Mouse (Mus musculus): ENCODE measurements around the gene Olfr12. TPM values are rescaled to one million over a fixed set of nuclear protein-coding genes. Genes with fewer than 3 reads are reported as not detected.

Gene Olfr12
- polyA plus RNA-seq, 1 experiment from 2014 or later = not detected

DNA sequence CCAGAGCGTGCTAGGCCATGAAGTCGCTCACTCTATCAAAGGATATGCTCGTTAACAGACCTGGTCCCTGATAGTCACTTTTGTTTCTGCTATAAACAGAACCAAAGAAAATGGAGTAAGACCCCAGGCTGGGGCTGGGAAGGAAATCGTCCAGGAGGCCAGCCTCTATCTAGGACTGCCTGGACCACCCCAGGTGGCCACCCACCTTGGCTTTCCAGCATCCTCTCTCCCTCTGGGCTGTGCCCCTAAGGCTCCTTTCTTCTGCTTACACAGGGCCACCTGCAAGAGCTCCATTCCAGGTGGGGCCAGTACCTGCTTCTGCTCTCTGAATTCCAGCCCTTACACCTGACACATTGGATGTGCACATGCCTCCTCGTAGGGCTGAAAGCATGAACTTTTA, 14.6 kb downstream of the Olfr12 start:
- Histone ChIP-seq H3K9me3 (no peaks in the 10 kb centered on the region), H3K27me3 (no peaks in the 10 kb centered on the region), H3K4me2 (no peak overlapping the region), H3K36me3 (peaks cover 19% of the 10 kb centered on the region), H3K4me1 (replicated peaks) (no peaks in the 10 kb centered on the region; the same call in 1 of the 2 replicates), H3K9ac (no peak overlapping the region), H3K27ac (replicated peaks) (no peak overlapping the region), H3K4me3 (no peak overlapping the region)
- no peak for ATAC-seq (ENCODE audit: low read depth)
- WGBS = 79% methylated on average over 5 of the region's 5 CpGs

- WGBS = 67% methylated on average over 6 of the region's 6 CpGs
- no peak overlapping the region for H3K4me3 ChIP-seq
- ATAC-seq (ENCODE audit: low read depth) = no peak
- H3K4me2 ChIP-seq = no peak overlapping the region
- H3K36me3 ChIP-seq = peaks cover 26% of the 10 kb centered on the region
- H3K9me3 ChIP-seq = no peaks in the 10 kb centered on the region
- H3K4me1 ChIP-seq (replicated peaks) = no peaks in the 10 kb centered on the region; the same call in 1 of the 2 replicates
- no peaks in the 10 kb centered on the region for H3K27me3 ChIP-seq
- no peak overlapping the region for H3K27ac ChIP-seq (replicated peaks)
- H3K9ac ChIP-seq = no peak overlapping the region
Measured at GRCm38 (mm10) chr1:92632948-92633347, 15.4 kb downstream of the Olfr12 start.

DNA sequence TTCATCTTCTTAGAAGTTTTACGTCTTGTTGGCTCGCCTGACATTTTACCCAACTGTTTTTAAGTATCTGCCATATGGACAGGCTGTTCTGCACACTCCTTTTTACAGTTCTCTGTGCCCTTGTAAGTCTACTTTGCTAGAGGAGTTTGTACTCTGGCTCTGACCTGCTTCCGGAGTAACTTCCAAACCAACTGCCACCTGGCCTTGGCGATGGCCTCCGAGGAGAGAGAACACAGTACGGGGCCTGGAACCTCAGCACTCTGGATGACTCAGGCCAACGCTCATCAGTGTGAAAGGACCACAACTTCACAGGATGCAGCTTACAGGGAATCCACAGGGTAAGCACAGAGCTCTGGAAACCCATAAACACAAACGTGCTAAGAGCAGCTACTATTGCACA, 16.1 kb downstream of the Olfr12 start:
- no peak for ATAC-seq (ENCODE audit: low read depth)
- Histone ChIP-seq H3K4me1 (replicated peaks) (no peaks in the 10 kb centered on the region; the same call in 1 of the 2 replicates), H3K27me3 (no peaks in the 10 kb centered on the region), H3K9me3 (no peaks in the 10 kb centered on the region), H3K4me3 (no peak overlapping the region), H3K9ac (no peak overlapping the region), H3K36me3 (peaks cover 34% of the 10 kb centered on the region), H3K4me2 (no peak overlapping the region), H3K27ac (replicated peaks) (no peak overlapping the region)
- 87% methylated on average over 8 of the region's 8 CpGs for WGBS

- ATAC-seq (ENCODE audit: low read depth) = no peak
- WGBS = 72% methylated on average over 1 of the region's 1 CpGs
- no peak overlapping the region for H3K9ac ChIP-seq
Measured at GRCm38 (mm10) chr1:92634569-92634968, 17.0 kb downstream of the Olfr12 start.

DNA sequence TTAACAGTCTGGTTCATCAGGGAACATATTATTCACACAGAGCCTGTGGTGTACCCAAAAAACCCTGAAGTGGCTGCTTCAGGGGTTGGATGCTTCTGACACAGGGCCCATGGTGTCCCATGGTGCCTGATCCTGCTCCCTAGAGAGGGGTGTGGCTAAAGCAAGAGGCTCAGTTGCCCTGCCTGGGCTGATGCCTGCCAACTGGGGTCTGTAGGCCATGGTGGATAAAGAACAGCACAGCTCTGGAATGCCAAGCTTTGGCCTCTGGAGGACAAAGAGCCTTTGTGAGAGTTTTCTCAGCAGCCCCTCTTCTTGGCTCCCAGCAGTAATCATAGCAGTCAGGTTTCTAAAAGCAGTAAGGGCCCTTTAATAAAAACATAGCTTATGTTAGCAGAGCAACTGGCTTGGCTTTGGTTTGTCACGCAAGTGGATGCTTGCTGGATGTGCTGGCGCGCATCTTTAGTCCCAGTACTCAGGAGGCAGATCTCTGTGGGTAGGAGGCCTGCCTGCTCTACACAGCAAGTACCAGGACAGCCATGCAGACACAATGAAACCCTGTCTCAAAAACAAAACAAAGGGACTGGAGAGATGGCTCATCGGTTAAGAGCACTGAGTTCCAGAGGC, 17.5 kb downstream of the Olfr12 start:
- H3K4me2 ChIP-seq = no peak overlapping the region
- 0 out of 2 replicates have a peak, but pooled peaks have one; percentile 38 for ATAC-seq (ENCODE audit: low read depth)
- no peak overlapping the region for H3K4me3 ChIP-seq
- H3K36me3 ChIP-seq = peaks cover 44% of the 10 kb centered on the region
- H3K4me1 ChIP-seq (replicated peaks) = peaks cover 5% of the 10 kb centered on the region
- H3K27ac ChIP-seq (replicated peaks) = peak overlapping the region; percentile 57
- no peaks in the 10 kb centered on the region for H3K27me3 ChIP-seq
- WGBS = 69% methylated on average over 4 of the region's 4 CpGs
- H3K9me3 ChIP-seq = no peaks in the 10 kb centered on the region
- H3K9ac ChIP-seq = no peak overlapping the region

More at GRCm38 (mm10) chr1:92634569-92634968, 17.0 kb downstream of the Olfr12 start:
- H3K36me3 ChIP-seq = peaks cover 41% of the 10 kb centered on the region
- H3K4me3 ChIP-seq = no peak overlapping the region
- no peaks in the 10 kb centered on the region; the same call in 1 of the 2 replicates for H3K4me1 ChIP-seq (replicated peaks)
- 0 out of 2 replicates have a peak overlapping the region, but pooled peaks have one; percentile 57 for H3K27ac ChIP-seq (replicated peaks)
- no peaks in the 10 kb centered on the region for H3K9me3 ChIP-seq
- no peaks in the 10 kb centered on the region for H3K27me3 ChIP-seq
- H3K4me2 ChIP-seq = no peak overlapping the region

DNA sequence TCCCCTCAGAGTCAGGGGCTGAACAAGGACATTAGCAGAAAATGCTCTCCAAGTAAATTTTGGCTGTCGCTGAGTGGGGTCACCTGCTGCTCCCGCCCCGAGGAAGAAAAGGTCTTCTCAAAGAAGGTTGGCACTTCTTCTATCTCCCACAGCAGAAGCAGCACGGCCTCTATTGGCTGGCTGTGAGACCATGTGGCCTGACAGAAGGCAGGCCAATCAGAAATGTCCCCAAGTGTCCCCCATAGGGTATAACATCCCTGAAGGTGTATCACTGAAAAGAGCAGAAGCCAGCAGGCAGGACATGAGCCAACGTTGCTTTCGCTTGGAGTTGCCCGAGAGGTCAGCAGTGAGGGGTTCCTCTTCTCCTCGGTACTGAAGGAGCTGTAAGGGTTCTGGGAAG, 18.4 kb downstream of the Olfr12 start:
- 87% methylated on average over 8 of the region's 8 CpGs for WGBS
- Histone ChIP-seq H3K4me2 (no peak overlapping the region), H3K4me3 (no peak overlapping the region), H3K36me3 (peaks cover 44% of the 10 kb centered on the region), H3K27me3 (no peaks in the 10 kb centered on the region), H3K27ac (replicated peaks) (peak overlapping the region; percentile 57; the same call in 1 of the 2 replicates), H3K4me1 (replicated peaks) (peaks cover 14% of the 10 kb centered on the region), H3K9me3 (no peaks in the 10 kb centered on the region), H3K9ac (no peak overlapping the region)
- ATAC-seq (ENCODE audit: low read depth) = no peak

DNA sequence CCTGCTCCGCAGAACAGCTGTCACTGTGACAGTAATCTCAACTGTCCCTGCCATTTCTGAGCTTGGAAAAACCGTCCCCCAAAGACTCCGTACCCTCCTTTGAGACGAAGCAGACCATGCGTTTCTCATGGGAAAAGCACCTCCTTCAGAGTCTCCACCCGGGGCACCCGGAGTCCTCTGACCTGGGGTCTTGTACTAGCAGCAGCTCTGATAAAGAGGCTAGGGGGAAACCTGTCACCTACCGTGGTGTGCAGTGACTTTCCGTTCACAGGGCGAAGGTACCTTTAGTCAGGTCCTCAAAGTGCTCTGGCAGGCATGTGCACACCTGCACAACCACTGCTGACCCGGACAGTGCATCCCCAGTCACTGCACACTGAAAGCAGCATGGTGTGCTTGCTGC, 19.1 kb downstream of the Olfr12 start:
- H3K27ac ChIP-seq (replicated peaks) = no peak overlapping the region
- 95% methylated on average over 11 of the region's 11 CpGs for WGBS
- peaks cover 16% of the 10 kb centered on the region for H3K4me1 ChIP-seq (replicated peaks)
- no peak overlapping the region for H3K4me2 ChIP-seq
- peaks cover 44% of the 10 kb centered on the region for H3K36me3 ChIP-seq
- H3K9me3 ChIP-seq = no peaks in the 10 kb centered on the region
- H3K9ac ChIP-seq = no peak overlapping the region
- ATAC-seq (ENCODE audit: low read depth) = no peak
- H3K4me3 ChIP-seq = no peak overlapping the region
- no peaks in the 10 kb centered on the region for H3K27me3 ChIP-seq

- H3K9ac ChIP-seq = no peak overlapping the region
- H3K4me3 ChIP-seq = no peak overlapping the region
- WGBS = 93% methylated on average over 15 of the region's 15 CpGs
- H3K27me3 ChIP-seq = no peaks in the 10 kb centered on the region
- H3K4me1 ChIP-seq (replicated peaks) = peaks cover 23% of the 10 kb centered on the region
- no peaks in the 10 kb centered on the region for H3K9me3 ChIP-seq
- H3K36me3 ChIP-seq = peaks cover 44% of the 10 kb centered on the region
- no peak for ATAC-seq (ENCODE audit: low read depth)
- no peak overlapping the region for H3K4me2 ChIP-seq
- no peak overlapping the region for H3K27ac ChIP-seq (replicated peaks)
Measured at GRCm38 (mm10) chr1:92637501-92638172, 20.0 kb downstream of the Olfr12 start.

DNA sequence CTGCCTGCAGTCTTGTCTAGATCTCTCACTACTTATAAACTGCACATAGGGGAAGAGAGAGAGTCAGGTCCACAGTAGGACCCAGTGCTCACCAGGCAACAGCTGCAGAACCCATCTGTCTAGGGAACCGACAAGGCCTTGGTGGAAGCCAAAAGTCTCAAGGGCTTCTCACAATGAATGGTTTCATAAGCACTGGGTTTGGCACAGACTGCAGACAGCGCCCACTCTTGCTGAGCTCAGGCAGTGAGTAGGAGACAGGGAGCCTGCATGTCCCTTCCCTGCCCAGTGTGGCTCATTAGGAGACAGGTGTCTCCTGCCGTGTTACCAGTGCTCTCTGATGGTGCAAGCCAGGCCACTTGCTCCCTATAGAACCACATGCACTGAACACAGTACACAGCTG, 20.6 kb downstream of the Olfr12 start:
- Histone ChIP-seq H3K9ac (no peak overlapping the region), H3K9me3 (no peaks in the 10 kb centered on the region), H3K4me3 (no peak overlapping the region), H3K4me1 (replicated peaks) (peaks cover 24% of the 10 kb centered on the region), H3K27ac (replicated peaks) (no peak overlapping the region), H3K4me2 (no peak overlapping the region), H3K27me3 (no peaks in the 10 kb centered on the region), H3K36me3 (peaks cover 44% of the 10 kb centered on the region)
- WGBS = 93% methylated on average over 3 of the region's 3 CpGs
- ATAC-seq (ENCODE audit: low read depth) = no peak

- H3K27me3 ChIP-seq = no peaks in the 10 kb centered on the region
- H3K9me3 ChIP-seq = no peaks in the 10 kb centered on the region
- ATAC-seq (ENCODE audit: low read depth) = no peak
- no peak overlapping the region for H3K9ac ChIP-seq
- 93% methylated on average over 4 of the region's 4 CpGs for WGBS
- no peak overlapping the region for H3K4me3 ChIP-seq
- H3K4me2 ChIP-seq = no peak overlapping the region
- H3K36me3 ChIP-seq = peaks cover 44% of the 10 kb centered on the region
- no peak overlapping the region for H3K27ac ChIP-seq (replicated peaks)
- peaks cover 24% of the 10 kb centered on the region for H3K4me1 ChIP-seq (replicated peaks)
Measured at GRCm38 (mm10) chr1:92638736-92639135, 21.1 kb downstream of the Olfr12 start.

DNA sequence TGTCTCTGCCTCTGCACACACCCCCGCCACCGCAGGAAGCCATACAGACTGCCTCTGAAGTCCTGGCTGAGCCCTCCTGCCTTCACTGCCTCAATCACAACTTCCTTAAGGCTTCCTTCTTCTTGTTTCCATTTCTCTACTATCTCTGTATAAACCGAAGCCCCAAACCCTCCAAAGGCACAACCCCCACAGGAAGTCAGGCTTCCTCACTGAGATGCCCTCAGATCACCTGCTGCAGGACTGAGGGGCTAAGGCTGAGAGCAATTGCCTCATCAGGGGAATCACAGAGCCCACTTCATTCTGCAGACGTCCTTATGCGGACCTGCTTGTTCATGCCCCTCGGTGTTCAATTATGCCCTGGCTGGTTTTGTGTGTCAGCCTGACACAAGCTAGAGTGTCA, 22.8 kb downstream of the Olfr12 start:
- Histone ChIP-seq H3K4me2 (peak overlapping the region; percentile 80), H3K27me3 (no peaks in the 10 kb centered on the region; the same call in 1 of the 2 replicates), H3K4me3 (peak overlapping the region; percentile 78), H3K9me3 (no peaks in the 10 kb centered on the region), H3K36me3 (peaks cover 43% of the 10 kb centered on the region), H3K4me1 (replicated peaks) (peaks cover 24% of the 10 kb centered on the region), H3K27ac (replicated peaks) (no peak overlapping the region), H3K9ac (peak overlapping the region; percentile 92)
- WGBS = 90% methylated on average over 6 of the region's 6 CpGs
- no peak for ATAC-seq (ENCODE audit: low read depth)

DNA sequence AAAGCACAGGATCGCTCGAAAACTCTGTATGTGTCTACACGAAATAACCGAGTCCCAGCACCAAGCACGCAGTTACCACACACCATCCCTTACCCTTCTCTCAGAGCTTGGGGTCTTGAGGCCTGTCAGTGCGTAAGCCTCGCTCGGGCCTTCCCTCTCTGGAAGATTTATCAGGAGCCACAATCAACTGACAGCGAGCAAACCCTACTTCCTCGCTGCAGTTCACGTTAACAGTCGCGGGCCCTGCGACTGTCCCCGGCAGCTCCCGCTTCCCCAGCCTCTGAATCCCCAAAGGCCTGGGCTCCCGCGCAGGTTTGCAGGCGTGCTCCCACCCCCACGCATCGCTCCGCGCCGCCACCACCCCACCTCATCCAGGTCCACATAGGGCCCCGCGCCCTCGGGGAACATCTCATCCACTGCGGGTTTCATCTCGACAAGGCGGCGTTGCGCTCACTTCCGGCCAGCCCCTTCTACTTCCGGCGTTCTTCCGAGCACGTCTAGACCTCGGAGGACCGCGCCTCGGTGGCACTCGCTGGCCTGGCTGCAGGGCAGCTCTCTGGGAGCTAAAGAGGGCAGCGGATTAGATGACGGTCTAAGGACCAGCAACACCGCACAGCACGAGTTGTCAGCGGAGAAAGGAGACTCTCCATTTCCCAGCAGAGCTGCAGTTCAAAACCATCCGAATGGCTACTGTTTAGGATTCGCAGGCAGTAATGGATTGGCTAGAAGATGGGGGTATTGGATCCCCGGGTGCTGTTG, 24.1 kb downstream of the Olfr12 start, which contains the start of gene Cops9:
Gene Cops9, minus strand, starts transcription at position 472 of the 759 bp plus-strand sequence.
- Histone ChIP-seq H3K27ac (replicated peaks) (peak within 1 kb of the TSS; percentile 82), H3K4me2 (peak within 1 kb of the TSS; percentile 80), H3K9me3 (no peaks in the 10 kb centered on the region), H3K9ac (peak within 1 kb of the TSS; percentile 92), H3K4me3 (peak within 1 kb of the TSS; percentile 78), H3K27me3 (no peaks in the 10 kb centered on the region; the same call in none of the 2 replicates), H3K36me3 (peaks cover 30% of the 10 kb centered on the region), H3K4me1 (replicated peaks) (peaks cover 24% of the 10 kb centered on the region)
- peak; percentile 96 for ATAC-seq (ENCODE audit: low read depth)
- WGBS = 2% methylated on average over 50 of the region's 50 CpGs

Measured in neural tube, embryonic 13.5 days (tissue).